Mouse (Mus musculus) forebrain, embryonic 12.5 days (tissue): Measurements from ENCODE around the gene Gab3. TPM values are rescaled to one million over a fixed set of nuclear protein-coding genes. Genes with fewer than 3 reads are reported as not detected.

Experiments used
- ATAC-seq: fragments of 200-750 bp; cut with Nextera tagmentation; 2 replicates; pipeline ENCODE4 v1.8.0; 2017; ENCODE audit warnings: moderate TSS enrichment; ENCODE audit not compliant: low FRiP score
- H3K27ac ChIP-seq: fragments of 300-500 bp; sonication (generic); 2 replicates; pipeline ENCODE4 v1.5.1; 2016; ENCODE audit warnings: mild to moderate bottlenecking
- H3K27me3 ChIP-seq: fragments of 300-500 bp; sonication (generic); 2 replicates; pipeline ENCODE4 v1.6.1; 2016; ENCODE audit warnings: mild to moderate bottlenecking
- H3K36me3 ChIP-seq: fragments of 300-500 bp; sonication (generic); replicated peaks from 2 replicates; pipeline ENCODE4 v1.6.1; 2016; ENCODE audit warnings: mild to moderate bottlenecking
- H3K4me1 ChIP-seq: fragments of 300-500 bp; sonication (generic); 2 replicates; pipeline ENCODE4 v1.6.1; 2016
- H3K4me2 ChIP-seq: fragments of 300-500 bp; sonication (generic); 2 replicates; pipeline ENCODE4 v1.6.1; 2016; ENCODE audit warnings: mild to moderate bottlenecking, moderate library complexity
- H3K4me3 ChIP-seq: fragments of 300-500 bp; sonication (generic); replicated peaks from 2 replicates; pipeline ENCODE4 v1.5.1; 2016; ENCODE audit warnings: mild to moderate bottlenecking
- H3K9ac ChIP-seq: fragments of 300-500 bp; sonication (generic); 2 replicates; pipeline ENCODE4 v1.6.1; 2016; ENCODE audit warnings: mild to moderate bottlenecking
- H3K9me3 ChIP-seq: fragments of 300-500 bp; sonication (generic); 2 replicates; pipeline ENCODE4 v1.6.1; 2016
- WGBS: fragments of 180-500 bp; shearing (Covaris S2); methylation state at CpG from one replicate; pipeline ENCODE4 v1.1.7; 2016; 5-methylcytosine and 5-hydroxymethylcytosine counted together
- polyA plus RNA-seq: library from polyadenylated mRNA; unstranded; fragments of >200 nt; fragmentation: Nextera tagmentation; extraction: Ambion mirVana; gene quantifications from 2 replicates; pipeline ENCODE4 v1.2.1, GENCODE M21; 2016

Gene Gab3
- 0.85 and 1.0 TPM in 2 replicates for polyA plus RNA-seq

DNA sequence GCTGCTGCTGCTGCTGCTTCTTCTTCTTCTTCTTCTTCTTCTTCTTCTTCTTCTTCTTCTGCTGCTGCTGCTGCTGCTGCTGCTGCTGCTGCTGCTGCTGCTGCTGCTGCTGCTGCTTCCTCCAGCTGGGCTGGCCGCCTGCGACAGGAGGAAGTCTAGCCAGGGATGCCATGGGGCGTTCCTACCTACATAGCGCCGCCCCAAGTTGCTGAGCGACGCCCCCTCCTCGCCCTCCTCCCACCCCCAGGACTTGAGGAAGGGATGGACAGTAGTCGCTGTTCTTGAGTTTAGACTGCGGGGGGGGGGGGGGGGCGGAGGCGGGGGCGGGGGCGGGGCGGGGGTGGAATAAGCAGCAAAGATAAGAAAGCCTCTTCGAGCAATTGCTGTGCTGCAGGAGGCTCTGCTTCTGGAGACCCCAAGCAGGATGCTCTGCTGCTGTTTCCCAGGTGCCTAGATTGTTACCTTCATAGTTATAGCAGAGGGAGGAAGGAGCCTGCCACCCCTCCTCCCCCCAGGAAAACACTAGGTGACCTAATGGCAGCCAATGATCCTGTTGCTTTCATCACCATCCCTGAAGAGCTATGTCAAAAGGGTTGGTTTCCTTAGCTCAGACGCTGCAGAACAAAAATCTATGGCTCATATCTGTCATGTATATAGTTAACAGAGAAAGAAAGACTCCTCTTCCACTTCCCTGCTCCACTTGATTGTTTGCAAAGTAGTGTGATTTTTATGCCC is at the start of gene Gab3:
Gab3 (minus strand) TSS at position 685 of the 735 bp plus-strand sequence.
- Histone ChIP-seq H3K27ac (no peak within 1 kb of the TSS), H3K4me2 (peak within 1 kb of the TSS; percentile 54), H3K4me1 (no peaks in the 10 kb centered on the region; the same call in 1 of the 2 replicates), H3K9ac (peak within 1 kb of the TSS; percentile 44; the same call in 1 of the 2 replicates), H3K27me3 (no peaks in the 10 kb centered on the region), H3K9me3 (no peaks in the 10 kb centered on the region), H3K4me3 (peak within 1 kb of the TSS; percentile 45), H3K36me3 (no peaks in the 10 kb centered on the region)
- ATAC-seq: peak; percentile 90
- 20% methylated on average over 4 of the region's 17 CpGs for WGBS

DNA sequence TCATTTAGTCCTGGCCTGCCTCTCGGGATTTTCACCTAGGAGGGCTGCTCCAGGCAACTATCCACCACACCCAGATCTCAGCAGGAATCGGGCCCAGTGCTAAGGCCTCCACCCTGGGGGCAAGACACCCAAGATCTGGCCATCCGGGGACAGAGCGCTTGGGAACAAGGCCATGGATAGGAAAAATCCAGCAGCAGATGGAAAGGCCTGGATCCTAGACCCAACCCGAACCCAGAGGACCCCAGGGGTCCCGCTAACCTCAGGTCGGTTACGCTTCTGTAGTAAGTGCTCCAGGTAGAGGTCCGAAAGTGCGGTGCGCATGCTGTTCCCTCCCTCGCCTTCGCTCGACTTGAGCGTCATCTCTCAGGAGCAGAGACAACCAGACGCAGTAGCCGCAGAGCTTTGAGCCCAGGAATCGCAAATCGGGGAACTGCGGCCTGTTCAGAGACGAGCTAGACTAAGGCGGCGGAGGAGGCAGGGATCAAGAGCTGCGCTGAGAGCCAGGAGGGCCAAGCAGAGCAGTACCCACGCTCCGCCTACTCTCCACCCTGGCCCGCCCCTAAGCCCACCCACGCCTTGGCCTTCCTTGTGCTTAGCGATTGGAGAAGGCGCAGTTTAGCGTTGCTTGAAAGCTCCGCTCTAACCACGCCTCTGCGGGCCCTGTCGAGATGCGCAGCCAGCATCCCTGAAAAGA is 45.4 kb upstream of the Gab3 start, which contains the start of gene Mpp1:
Mpp1 (minus strand) TSS at position 550 of the 694 bp plus-strand sequence.
- Histone ChIP-seq H3K27me3 (no peaks in the 10 kb centered on the region), H3K4me2 (peak within 1 kb of the TSS; percentile 58), H3K4me1 (no peaks in the 10 kb centered on the region), H3K27ac (no peak within 1 kb of the TSS), H3K9me3 (no peaks in the 10 kb centered on the region), H3K9ac (peak within 1 kb of the TSS; percentile 61), H3K4me3 (peak within 1 kb of the TSS; percentile 48), H3K36me3 (no peaks in the 10 kb centered on the region)
- ATAC-seq: peak; percentile 100
- WGBS: 23% methylated on average over 36 of the region's 36 CpGs

DNA sequence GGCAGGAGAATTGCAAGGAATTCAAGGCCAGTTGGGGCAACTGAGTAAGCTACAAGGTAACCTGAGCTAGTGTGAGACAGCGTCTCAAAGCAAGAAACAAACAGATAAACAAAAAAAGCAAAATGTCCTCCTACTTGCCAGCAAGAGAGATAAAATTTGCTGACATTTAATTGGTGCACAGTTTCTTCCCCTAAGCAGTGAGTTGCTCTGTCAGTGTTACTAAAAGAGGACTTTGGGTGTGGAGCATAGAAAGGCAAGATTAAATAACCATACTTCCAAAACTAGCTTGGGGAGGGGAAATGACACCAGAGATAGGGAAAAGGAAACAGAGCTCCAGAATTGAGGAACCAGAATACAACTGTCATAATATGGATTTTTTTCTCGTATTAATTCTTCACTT is 44.2 kb upstream of the Gab3 start:
- no peaks in the 10 kb centered on the region for H3K9me3 ChIP-seq
- H3K27me3 ChIP-seq: no peaks in the 10 kb centered on the region
- H3K4me3 ChIP-seq: no peak overlapping the region
- H3K4me1 ChIP-seq: no peaks in the 10 kb centered on the region
- H3K9ac ChIP-seq: no peak overlapping the region
- H3K36me3 ChIP-seq: no peaks in the 10 kb centered on the region
- WGBS: 83% methylated on average over 2 of the region's 2 CpGs
- H3K4me2 ChIP-seq: no peak overlapping the region
- H3K27ac ChIP-seq: no peak overlapping the region
- ATAC-seq: no peak

GRCm38 (mm10) chrX:75128333-75128980 is 43.2 kb upstream of the Gab3 start:
- Histone ChIP-seq H3K4me2 (no peak overlapping the region), H3K27me3 (no peaks in the 10 kb centered on the region), H3K9ac (no peak overlapping the region), H3K4me3 (no peak overlapping the region), H3K36me3 (no peaks in the 10 kb centered on the region), H3K9me3 (no peaks in the 10 kb centered on the region), H3K4me1 (no peaks in the 10 kb centered on the region), H3K27ac (no peak overlapping the region)
- ATAC-seq: no peak

DNA sequence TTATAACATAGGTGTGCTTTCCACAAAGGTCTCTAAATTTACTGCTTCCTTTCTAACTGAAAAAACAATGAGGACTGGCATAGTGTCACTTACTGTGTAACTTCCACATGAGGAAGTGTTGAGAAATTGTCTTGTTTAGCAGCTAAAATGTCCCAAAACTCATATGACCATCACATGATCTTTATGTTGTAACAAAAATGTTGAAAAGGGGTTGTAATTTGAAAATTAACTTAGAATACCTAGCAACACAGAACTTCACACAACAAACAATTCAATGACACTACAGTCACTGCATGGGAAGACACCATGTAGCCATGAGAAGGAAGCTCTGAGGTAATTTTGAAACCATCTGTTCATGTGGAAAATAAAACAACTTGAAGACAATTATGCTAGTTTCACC is 41.6 kb upstream of the Gab3 start:
- Histone ChIP-seq H3K4me1 (no peaks in the 10 kb centered on the region), H3K36me3 (no peaks in the 10 kb centered on the region), H3K4me3 (no peak overlapping the region), H3K27me3 (no peaks in the 10 kb centered on the region), H3K9ac (no peak overlapping the region), H3K4me2 (no peak overlapping the region), H3K27ac (no peak overlapping the region), H3K9me3 (no peaks in the 10 kb centered on the region)
- no peak for ATAC-seq

- no peak overlapping the region for H3K4me3 ChIP-seq
- no peaks in the 10 kb centered on the region for H3K36me3 ChIP-seq
- ATAC-seq: no peak
- WGBS: 86% methylated on average over 3 of the region's 3 CpGs
- no peaks in the 10 kb centered on the region for H3K27me3 ChIP-seq
- no peak overlapping the region for H3K27ac ChIP-seq
- H3K4me1 ChIP-seq: no peaks in the 10 kb centered on the region
- no peak overlapping the region for H3K9ac ChIP-seq
- H3K9me3 ChIP-seq: no peaks in the 10 kb centered on the region
- no peak overlapping the region for H3K4me2 ChIP-seq
Observed at GRCm38 (mm10) chrX:75125606-75126005, 40.3 kb upstream of the Gab3 start.

- ATAC-seq: no peak
- Histone ChIP-seq H3K4me3 (no peak overlapping the region), H3K4me2 (no peak overlapping the region), H3K9me3 (no peaks in the 10 kb centered on the region), H3K27me3 (no peaks in the 10 kb centered on the region), H3K36me3 (peaks cover 1% of the 10 kb centered on the region; the same call in 1 of the 2 replicates), H3K4me1 (no peaks in the 10 kb centered on the region), H3K9ac (no peak overlapping the region), H3K27ac (no peak overlapping the region)
Observed at GRCm38 (mm10) chrX:75115550-75115949, 30.3 kb upstream of the Gab3 start.

DNA sequence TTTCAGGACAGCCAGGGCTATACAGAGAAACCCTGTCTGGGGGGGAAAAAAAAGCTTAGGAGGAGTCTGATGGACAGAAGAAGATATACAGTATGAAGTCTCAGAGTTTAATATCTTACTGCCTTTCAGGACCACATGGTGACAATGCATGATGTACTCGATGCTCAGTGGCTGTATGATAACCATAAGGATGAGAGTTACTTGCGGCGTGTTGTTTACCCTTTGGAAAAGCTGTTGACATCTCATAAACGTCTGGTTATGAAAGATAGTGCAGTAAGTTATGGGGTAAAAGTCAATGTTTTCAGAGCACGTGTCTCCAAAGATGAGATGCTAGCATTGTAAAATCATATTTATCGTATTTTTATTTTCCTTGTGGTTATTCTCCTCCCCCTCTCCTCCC is 17.0 kb upstream of the Gab3 start:
- H3K4me1 ChIP-seq: no peaks in the 10 kb centered on the region
- H3K9me3 ChIP-seq: no peaks in the 10 kb centered on the region
- H3K36me3 ChIP-seq: peaks cover 39% of the 10 kb centered on the region
- H3K4me3 ChIP-seq: no peak overlapping the region
- ATAC-seq: no peak
- no peak overlapping the region for H3K4me2 ChIP-seq
- H3K9ac ChIP-seq: no peak overlapping the region
- 87% methylated on average over 6 of the region's 6 CpGs for WGBS
- H3K27me3 ChIP-seq: no peaks in the 10 kb centered on the region
- no peak overlapping the region for H3K27ac ChIP-seq

GRCm38 (mm10) chrX:75098799-75099198 is 13.5 kb upstream of the Gab3 start:
- H3K27me3 ChIP-seq: no peaks in the 10 kb centered on the region
- H3K27ac ChIP-seq: no peak overlapping the region
- no peaks in the 10 kb centered on the region for H3K4me1 ChIP-seq
- H3K4me2 ChIP-seq: no peak overlapping the region
- 85% methylated on average over 8 of the region's 8 CpGs for WGBS
- ATAC-seq: no peak
- no peak overlapping the region for H3K9ac ChIP-seq
- no peak overlapping the region for H3K4me3 ChIP-seq
- H3K9me3 ChIP-seq: no peaks in the 10 kb centered on the region
- peaks cover 15% of the 10 kb centered on the region; the same call in 1 of the 2 replicates for H3K36me3 ChIP-seq

DNA sequence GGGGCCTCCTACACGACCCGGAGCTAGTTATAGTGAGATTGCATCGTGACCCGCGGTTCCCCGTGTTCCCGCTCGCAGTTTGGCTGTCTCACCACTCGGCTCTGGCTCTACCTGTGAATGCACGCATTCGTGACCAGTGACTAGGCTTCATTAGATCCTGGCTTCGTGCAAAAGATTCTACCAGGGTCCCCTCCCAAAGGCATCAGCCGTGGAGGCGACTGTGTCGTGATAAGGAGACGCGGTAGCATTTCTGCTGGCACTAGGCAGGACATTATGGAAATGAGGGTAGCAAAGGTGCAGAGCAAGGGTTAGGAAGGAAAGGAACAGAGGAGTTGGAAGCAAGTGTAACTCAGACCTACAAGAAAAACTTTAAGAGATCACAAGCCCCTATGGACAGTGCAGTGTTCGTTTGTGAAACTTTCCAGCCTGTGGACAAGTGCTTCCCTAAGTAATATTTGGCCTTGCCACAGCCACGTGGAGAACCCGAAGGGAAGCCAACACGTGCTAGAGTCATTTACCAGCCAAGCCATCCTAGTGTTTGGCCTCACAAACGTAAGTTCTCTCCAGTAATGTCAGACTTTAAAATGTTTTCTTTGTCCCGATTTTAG is 11.0 kb upstream of the Gab3 start:
- Histone ChIP-seq H3K9ac (peak overlapping the region; percentile 63), H3K9me3 (no peaks in the 10 kb centered on the region), H3K4me1 (no peaks in the 10 kb centered on the region), H3K4me2 (peak overlapping the region; percentile 52), H3K27ac (peak overlapping the region; percentile 59), H3K27me3 (no peaks in the 10 kb centered on the region), H3K4me3 (peak overlapping the region; percentile 54), H3K36me3 (peaks cover 5% of the 10 kb centered on the region; the same call in 1 of the 2 replicates)
- 18% methylated on average over 23 of the region's 23 CpGs for WGBS
- no peak; the same call in 1 of the 2 replicates for ATAC-seq

GRCm38 (mm10) chrX:75095369-75096162 is 10.3 kb upstream of the Gab3 start, which contains the start of gene Dkc1:
Dkc1 (plus strand) TSS chrX:75095854.
- no peaks in the 10 kb centered on the region for H3K9me3 ChIP-seq
- no peaks in the 10 kb centered on the region for H3K27me3 ChIP-seq
- peak; percentile 100 for ATAC-seq
- H3K4me1 ChIP-seq: no peaks in the 10 kb centered on the region
- H3K4me2 ChIP-seq: peak within 1 kb of the TSS; percentile 52
- 21% methylated on average over 29 of the region's 29 CpGs for WGBS
- peak within 1 kb of the TSS; percentile 63 for H3K9ac ChIP-seq
- peak within 1 kb of the TSS; percentile 59 for H3K27ac ChIP-seq
- H3K36me3 ChIP-seq: no peaks in the 10 kb centered on the region; the same call in 1 of the 2 replicates
- H3K4me3 ChIP-seq: peak within 1 kb of the TSS; percentile 54
